Mouse (Mus musculus) large intestine, adult 2 months (tissue): ENCODE measurements around the gene Tbcd. TPM values are rescaled to one million over a fixed set of nuclear protein-coding genes. Genes with fewer than 3 reads are reported as not detected.

Source experiments
- DNase-seq: peaks from one replicate; pipeline ENCODE4 v3.0.0-alpha.2; 2012; ENCODE audit warnings: low read depth, low spot score
- WGBS: fragments of 180-500 bp; shearing (Covaris S2); methylation state at CpG from one replicate; pipeline ENCODE4 v1.1.7; 2018; 5-methylcytosine and 5-hydroxymethylcytosine counted together
- polyA plus RNA-seq: library from polyadenylated mRNA; depleted of rRNA; stranded (reverse); fragments of >200 nt; gene quantifications from 2 replicates; pipeline ENCODE4 v1.2.3, GENCODE M21; 2012

Tbcd gene
- polyA plus RNA-seq, 1 experiment: 56.3 TPM

GRCm38 (mm10) chr11:121557946-121558345 lies 106.2 kb downstream of the Tbcd start:
- no peak for DNase-seq
- WGBS: 98% methylated on average over 1 of the region's 1 CpGs

- WGBS: 90% methylated on average over 3 of the region's 3 CpGs
- no peak for DNase-seq
Observed at GRCm38 (mm10) chr11:121558522-121558921, 106.8 kb downstream of the Tbcd start.

- whole genome bisulfite sequencing: 88% methylated on average over 4 of the region's 4 CpGs
- DNase-seq: no peak
Observed at GRCm38 (mm10) chr11:121559527-121560293, 108.0 kb downstream of the Tbcd start.

DNA sequence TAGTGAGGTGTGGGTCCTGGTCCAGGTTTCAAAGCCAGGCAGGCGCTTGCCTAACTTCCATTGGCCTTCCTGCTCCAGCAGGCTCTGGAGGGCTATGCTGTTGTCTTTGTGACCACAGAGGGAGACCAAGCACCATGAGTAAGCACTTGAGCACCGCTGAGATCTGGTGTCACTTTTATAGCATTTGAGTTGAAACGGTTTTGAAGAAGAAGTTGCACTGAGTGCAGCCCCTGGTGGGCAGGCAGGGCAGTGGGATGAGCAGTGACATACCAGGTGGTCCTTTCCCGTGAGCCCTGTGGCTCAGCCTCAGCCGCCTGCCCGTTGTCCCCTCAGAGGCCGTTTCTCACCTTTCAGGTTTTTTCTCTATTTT lies 108.5 kb downstream of the Tbcd start:
- no peak for DNase-seq
- 71% methylated on average over 7 of the region's 7 CpGs for WGBS

DNA sequence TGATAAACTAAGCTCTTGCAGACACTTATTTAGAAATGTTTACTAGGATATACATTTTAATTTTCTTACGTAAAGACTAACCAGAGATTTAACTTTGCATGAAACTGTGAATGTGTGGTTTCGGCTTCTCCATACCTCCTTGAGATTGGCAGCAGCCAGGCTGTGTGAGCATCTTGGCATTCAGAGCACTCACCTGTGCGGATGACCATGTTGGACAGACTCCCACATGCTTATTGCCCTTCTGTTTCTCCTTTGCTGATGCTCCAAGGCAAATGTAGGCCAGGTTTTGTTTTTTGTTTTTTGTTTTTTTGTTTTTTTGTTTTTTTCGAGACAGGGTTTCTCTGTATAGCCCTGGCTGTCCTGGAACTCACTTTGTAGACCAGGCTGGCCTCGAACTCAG lies 111.6 kb downstream of the Tbcd start:
- DNase-seq: no peak
- 93% methylated on average over 5 of the region's 5 CpGs for WGBS

DNA sequence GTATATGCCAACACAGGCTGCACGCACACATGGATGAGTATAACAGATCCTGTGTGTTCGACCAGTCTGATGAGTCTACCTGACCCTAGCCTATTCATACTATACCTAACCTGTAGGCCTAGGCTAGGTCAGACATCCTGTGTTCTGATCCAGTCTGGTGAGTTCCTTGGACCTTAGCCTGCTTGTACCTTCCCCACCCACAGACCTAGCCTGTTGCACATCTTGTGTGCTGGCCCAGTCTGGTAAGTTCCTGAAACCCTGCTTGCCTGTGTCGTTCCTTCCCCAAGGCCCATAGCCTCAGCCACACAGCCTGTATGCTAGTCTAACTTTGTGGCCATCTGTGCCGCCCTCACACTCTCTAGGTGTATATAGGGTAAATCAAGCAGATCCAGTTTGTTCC lies 112.5 kb downstream of the Tbcd start:
- DNase-seq: no peak
- WGBS: 98% methylated on average over 4 of the region's 4 CpGs

DNA sequence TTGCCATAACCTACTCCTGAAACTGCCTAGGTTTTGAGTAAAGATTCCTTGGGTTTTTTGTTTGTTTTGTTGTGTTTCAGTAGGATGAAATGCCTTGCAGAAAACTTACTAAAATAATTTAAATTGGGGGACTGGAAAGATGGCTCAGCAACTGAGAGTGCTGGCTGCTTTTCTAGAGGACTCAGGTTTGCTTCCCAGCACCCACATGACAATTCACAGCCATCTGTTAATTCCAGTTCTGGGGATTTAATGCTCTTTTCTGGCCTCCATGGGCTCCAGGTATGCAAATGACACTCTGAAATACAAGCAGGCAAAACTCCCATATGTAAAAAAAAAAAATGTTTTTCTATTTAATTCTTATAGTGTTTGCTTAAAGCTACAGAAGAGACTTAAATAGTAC lies 130.1 kb downstream of the Tbcd start:
- no peak for DNase-seq

DNA sequence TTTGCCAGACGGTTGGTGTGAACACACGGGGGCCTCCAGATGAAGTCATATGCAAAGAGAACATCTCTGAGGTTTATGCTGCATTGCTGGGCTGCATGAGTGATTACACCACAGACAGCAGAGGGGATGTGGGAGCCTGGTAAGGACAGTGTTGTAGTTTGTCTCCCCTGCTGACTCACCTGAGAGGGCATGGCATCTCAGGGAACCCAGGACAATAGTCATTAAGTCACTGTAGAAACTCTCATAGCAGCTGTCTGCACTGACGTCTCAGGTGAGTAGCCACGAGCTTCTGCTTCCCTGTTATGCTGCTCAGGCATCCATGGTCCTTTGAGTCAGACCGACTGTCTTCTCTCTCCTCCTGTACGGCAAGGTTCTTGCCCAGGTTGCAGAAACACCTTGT lies 145.5 kb downstream of the Tbcd start:
- DNase-seq: no peak
- WGBS: 87% methylated on average over 6 of the region's 6 CpGs

- WGBS: 89% methylated on average over 3 of the region's 3 CpGs
- no peak for DNase-seq
Observed at GRCm38 (mm10) chr11:121601422-121601821, 149.7 kb downstream of the Tbcd start.

DNA sequence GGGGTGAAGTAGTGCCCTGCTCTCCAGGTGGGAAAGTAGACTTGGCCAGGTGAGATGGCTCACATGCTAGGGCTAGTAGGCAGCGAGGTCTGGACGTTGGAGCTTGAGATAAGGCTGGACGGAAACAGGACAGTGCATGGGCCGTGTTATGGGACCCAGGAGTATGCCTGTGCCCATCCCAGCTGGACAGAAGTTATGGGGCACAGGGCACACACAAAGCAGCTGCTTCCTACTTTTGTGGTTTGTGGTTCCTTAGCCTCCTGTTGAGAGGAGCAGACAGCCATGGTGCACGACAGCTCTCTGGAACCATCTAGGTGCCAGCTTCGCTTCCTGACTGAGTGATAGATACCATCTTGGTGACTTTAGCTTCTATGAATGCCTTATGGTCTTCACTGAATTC lies 153.9 kb downstream of the Tbcd start:
- 92% methylated on average over 6 of the region's 6 CpGs for WGBS
- DNase-seq: no peak

- no peak for DNase-seq
Observed at GRCm38 (mm10) chr11:121610976-121611375, 159.2 kb downstream of the Tbcd start.

- no peak for DNase-seq
- WGBS: 81% methylated on average over 3 of the region's 3 CpGs
Observed at GRCm38 (mm10) chr11:121615961-121616485, 164.3 kb downstream of the Tbcd start.

DNA sequence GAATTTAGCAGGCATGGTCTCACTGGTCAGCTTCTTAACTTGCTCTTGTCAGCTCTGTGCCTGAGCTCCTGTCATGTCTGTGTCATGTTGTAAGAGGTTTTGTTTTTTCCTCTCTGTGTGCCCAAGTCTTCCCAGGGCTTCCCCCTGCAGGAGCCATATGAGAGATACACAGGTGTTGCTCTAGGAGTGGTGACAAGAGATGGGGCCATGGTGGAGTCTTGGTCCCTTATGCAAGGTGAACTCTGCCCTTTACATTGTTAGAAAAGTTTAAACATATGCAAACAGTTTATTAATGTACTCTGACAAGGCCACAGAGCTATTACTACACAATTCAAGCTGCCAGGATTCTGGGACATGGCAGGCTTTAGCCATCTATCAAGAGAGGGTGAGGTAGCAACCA lies 164.8 kb downstream of the Tbcd start:
- no peak for DNase-seq

DNA sequence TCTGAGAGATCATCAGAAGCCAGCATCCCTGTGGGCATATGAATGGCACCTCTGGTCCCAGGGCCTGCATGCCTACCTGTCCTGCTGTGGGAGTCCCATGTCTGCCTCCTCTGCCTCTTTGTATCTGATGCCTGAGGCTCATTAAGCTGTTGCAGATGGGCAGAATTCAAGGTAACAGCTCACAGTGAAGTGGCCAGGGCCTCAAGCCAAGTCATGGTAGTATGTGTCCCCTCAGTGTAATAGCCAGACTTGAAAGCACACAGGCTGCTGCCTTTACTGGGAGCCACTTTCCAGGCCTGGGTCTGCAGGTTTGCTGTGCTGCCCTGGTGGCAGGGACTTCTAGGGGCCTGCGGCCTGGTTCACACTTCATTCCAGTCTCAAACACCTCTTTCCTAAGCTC lies 165.6 kb downstream of the Tbcd start:
- WGBS: 94% methylated on average over 1 of the region's 1 CpGs

DNA sequence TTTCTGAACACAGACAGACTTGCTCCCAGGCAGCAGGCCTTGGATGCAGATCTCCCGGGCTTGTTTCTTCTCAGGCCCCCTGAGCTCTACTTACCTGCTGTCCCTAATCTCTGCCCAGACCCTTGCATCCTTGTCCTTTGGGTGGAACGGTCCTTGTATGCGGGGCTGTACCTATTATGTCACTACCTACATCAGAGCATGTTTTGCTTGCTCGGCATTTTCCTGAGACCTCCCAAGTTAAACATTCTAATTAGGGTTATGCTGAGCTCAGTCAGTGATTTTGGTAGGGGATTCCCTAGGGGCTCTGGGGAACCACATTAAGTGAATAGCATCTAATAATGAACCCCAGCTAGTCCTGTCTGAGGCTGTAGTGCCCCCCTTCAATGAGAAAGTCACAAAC lies 173.3 kb downstream of the Tbcd start:
- WGBS: 92% methylated on average over 4 of the region's 4 CpGs

More for the DNA sequence above, 165.6 kb downstream of the Tbcd start:
- no peak for DNase-seq

DNA sequence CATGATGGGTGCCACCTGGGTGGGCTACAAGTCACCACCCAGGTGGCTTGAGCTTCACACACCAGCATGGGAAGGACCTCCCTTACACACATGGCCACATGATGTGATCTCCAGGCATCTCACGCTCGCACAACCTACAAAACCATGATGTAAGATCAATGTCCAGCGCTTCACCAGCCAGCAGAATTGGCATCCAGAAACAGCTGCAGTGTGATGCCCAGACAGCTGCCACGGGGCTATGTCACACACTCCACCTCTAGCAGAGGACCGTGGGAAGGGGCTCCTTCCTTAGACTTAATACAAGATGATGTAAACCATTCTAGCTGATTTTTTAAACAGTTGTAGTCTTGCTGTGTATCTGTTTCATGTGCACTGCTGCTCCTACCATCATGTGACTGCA lies 175.8 kb downstream of the Tbcd start:
- 84% methylated on average over 5 of the region's 5 CpGs for WGBS
- DNase-seq: no peak

More for the DNA sequence above, 173.3 kb downstream of the Tbcd start:
- DNase-seq: no peak

DNA sequence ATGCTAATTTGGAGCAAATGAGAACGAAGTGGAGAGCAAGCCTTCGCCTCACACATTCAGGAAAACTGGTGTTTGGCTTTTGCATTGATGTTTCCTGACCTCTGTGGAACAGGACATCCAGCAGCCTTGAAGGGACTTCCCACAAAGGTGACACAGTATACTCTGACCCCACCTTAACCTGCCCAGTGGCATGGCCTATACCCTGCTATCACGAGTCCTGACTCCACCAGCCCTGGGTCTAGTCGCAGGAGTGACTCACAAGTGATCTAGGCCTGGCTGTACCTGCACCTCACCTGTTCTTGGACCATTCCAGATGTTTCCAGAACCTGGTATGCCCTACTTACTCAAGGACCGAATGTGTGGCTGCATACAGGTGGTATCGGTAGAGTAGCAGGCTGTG lies 177.8 kb downstream of the Tbcd start:
- DNase-seq: no peak
- WGBS: 91% methylated on average over 6 of the region's 6 CpGs

DNA sequence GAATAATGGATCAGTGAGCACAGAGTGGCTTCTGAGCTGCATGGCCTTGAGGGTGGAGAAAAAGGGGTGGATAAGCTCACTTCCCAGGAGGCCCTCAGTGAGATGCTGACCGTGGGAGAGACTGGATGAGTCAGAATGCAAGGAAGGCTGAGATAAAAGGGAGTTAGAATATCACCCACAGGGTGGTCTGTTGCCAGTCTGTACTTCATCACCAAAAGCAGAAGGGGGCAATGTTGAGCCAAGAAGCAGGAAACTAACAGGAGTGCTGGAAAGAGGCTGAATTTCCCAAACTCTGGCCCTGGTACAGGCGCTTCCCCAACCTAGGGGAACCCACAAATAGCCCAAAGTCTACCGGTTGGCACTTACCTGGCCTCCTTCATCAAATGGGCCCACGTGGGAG lies 178.7 kb downstream of the Tbcd start:
- no peak for DNase-seq
- WGBS: 87% methylated on average over 4 of the region's 4 CpGs

GRCm38 (mm10) chr11:121631410-121631809 lies 179.7 kb downstream of the Tbcd start:
- WGBS: 91% methylated on average over 7 of the region's 7 CpGs
- no peak for DNase-seq

GRCm38 (mm10) chr11:121636646-121637045 lies 184.9 kb downstream of the Tbcd start:
- 90% methylated on average over 10 of the region's 10 CpGs for WGBS
- no peak for DNase-seq

DNA sequence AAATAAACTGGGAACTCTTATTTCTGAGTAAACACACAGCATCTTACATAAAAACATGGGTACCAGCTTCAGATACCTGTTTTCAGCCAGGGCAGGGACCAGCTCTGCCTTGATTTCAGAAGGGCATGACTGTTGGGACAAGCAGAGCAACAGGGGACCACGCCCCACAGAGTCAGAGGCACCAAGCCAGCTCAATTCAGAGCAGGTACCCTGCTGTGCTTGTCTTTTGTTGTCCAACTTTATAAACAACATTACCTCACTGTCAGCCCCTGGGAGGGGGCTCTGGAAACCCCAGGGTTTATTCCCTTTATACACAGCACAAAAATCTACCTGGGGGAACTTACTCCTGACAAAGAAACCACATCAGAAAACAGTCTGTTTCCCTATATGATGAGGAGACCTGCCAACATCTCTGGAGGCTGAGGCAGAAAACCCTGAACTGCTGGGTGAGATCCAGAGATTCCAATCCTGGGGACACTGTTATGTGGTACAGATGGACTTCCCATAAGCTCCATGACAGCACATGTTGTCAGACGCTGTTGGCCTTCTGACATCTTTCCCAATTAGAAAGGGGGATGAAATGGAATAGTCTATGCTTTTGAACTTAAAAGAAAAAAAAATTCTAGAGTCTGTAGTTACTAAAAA lies 189.9 kb downstream of the Tbcd start:
- 90% methylated on average over 2 of the region's 2 CpGs for WGBS
- no peak for DNase-seq
